9 mouse cellular contexts compared by ENCODE assay signal in genomic region chr9:22135644-22136390, GRCm38 (mm10). TPM values are rescaled to one million over a fixed set of nuclear protein-coding genes. Genes with fewer than 3 reads are reported as not detected.
DNase-seq lines count a peak whose midpoint lies in the region; ATAC-seq and TF ChIP-seq lines count a peak whose summit lies in the region.
"Had no signal": no experiment of that assay in that cellular context is flagged by ENCODE, and none has a peak within 500 bp of the region (broad histone marks: within the 10 kb centered on the region; RNA-seq: fewer than 3 reads in every experiment).

Gene Acp5 (minus strand): TSS chr9:22135711.

- 0 out of 2 replicates have a peak within 1 kb of the TSS, but pooled peaks have one; percentile 39 for H3K27ac ChIP-seq in midbrain, embryonic 12.5 days (replicated peaks)
- no peak within 1 kb of the TSS for H3K27ac ChIP-seq in midbrain, embryonic 15.5 days
- H3K27ac ChIP-seq in bone marrow, adult 2 months (ENCODE audit: control insufficient read depth, insufficient read depth, low read depth, low read length, poor library complexity) = peak within 1 kb of the TSS; percentile 70
- no peak within 1 kb of the TSS for H3K27ac ChIP-seq in limb, embryonic 11.5 days (replicated peaks; ENCODE audit: low read depth, low read length)
- H3K27ac ChIP-seq in lung, postnatal 0 days (ENCODE audit: low read length) = no peak within 1 kb of the TSS
- H3K27ac ChIP-seq: macrophage had no signal

- no peak for TF ChIP-seq EP300 in lung, postnatal 0 days (IDR thresholded peaks at IDR 0.05)

- no peak within 1 kb of the TSS for H3K4me2 ChIP-seq in midbrain, embryonic 12.5 days (replicated peaks)
- H3K4me2 ChIP-seq in midbrain, embryonic 15.5 days = no peak within 1 kb of the TSS
- peak within 1 kb of the TSS; percentile 8; the same call in 1 of the 2 replicates for H3K4me2 ChIP-seq in limb, embryonic 11.5 days (ENCODE audit: low read depth, severe bottlenecking)
- no peak within 1 kb of the TSS for H3K4me2 ChIP-seq in lung, postnatal 0 days (replicated peaks; ENCODE audit: low read depth, low read length)

- H3K9ac ChIP-seq in midbrain, embryonic 12.5 days (replicated peaks) = no peak within 1 kb of the TSS
- no peak within 1 kb of the TSS for H3K9ac ChIP-seq in midbrain, embryonic 15.5 days
- no peak within 1 kb of the TSS for H3K9ac ChIP-seq in limb, embryonic 11.5 days (ENCODE audit: low read length)
- H3K9ac ChIP-seq in lung, postnatal 0 days (replicated peaks; ENCODE audit: low read depth) = no peak within 1 kb of the TSS

- H3K36me3 ChIP-seq in midbrain, embryonic 12.5 days = no peaks in the 10 kb centered on the region
- H3K36me3 ChIP-seq in midbrain, embryonic 15.5 days (replicated peaks) = no peaks in the 10 kb centered on the region
- no peaks in the 10 kb centered on the region for H3K36me3 ChIP-seq in limb, embryonic 11.5 days (ENCODE audit: control insufficient read depth, insufficient read depth, low read length)
- no peaks in the 10 kb centered on the region for H3K36me3 ChIP-seq in lung, postnatal 0 days (ENCODE audit: insufficient read depth, low read length)

- TF ChIP-seq POLR2A in bone marrow, adult 2 months (IDR thresholded peaks at IDR 0.05; ENCODE audit: borderline replicate concordance, control insufficient read depth, low read depth, low read length) = no peak

- no peak for DNase-seq in limb, embryonic 11.5 days (ENCODE audit: low spot score)
- DNase-seq in thymus, postnatal 10 days (ENCODE audit: low spot score in 2 of 2) = peak; percentile 20 to 37
- DNase-seq in ovary, postnatal 10 days (ENCODE audit: low spot score) = no peak
- no peak for DNase-seq in lung, postnatal 0 days (ENCODE audit: low spot score)
- DNase-seq in embryo, embryonic 9.5 days (ENCODE audit: extremely low spot score) = no peak

- WGBS in midbrain, embryonic 12.5 days = 74% methylated on average over 7 of the region's 7 CpGs
- WGBS in midbrain, embryonic 15.5 days = 79% methylated on average over 7 of the region's 7 CpGs
- 58% methylated on average over 7 of the region's 7 CpGs for WGBS in bone marrow, adult 2 months
- 79% methylated on average over 7 of the region's 7 CpGs for WGBS in limb, embryonic 11.5 days
- 69% methylated on average over 7 of the region's 7 CpGs for WGBS in lung, postnatal 0 days

- H3K4me1 ChIP-seq in midbrain, embryonic 12.5 days = peaks cover 18% of the 10 kb centered on the region
- H3K4me1 ChIP-seq in midbrain, embryonic 15.5 days = peaks cover 3% of the 10 kb centered on the region; the same call in 1 of the 2 replicates
- H3K4me1 ChIP-seq in bone marrow, adult 2 months (ENCODE audit: control insufficient read depth, insufficient read depth, low read length) = peaks cover 7% of the 10 kb centered on the region
- peaks cover 8% of the 10 kb centered on the region; the same call in 1 of the 2 replicates for H3K4me1 ChIP-seq in limb, embryonic 11.5 days (ENCODE audit: control insufficient read depth, insufficient read depth, low read length)
- H3K4me1 ChIP-seq in lung, postnatal 0 days (ENCODE audit: insufficient read depth, low read depth, low read length) = peaks cover 6% of the 10 kb centered on the region; the same call in 1 of the 2 replicates

- ATAC-seq in midbrain, embryonic 12.5 days (ENCODE audit: low FRiP score, low read depth) = no peak
- ATAC-seq in midbrain, embryonic 15.5 days (replicated peaks) = no peak
- ATAC-seq in limb, embryonic 11.5 days (ENCODE audit: insufficient number of reproducible peaks, low FRiP score, low TSS enrichment, low read depth) = no peak
- ATAC-seq in lung, postnatal 0 days = no peak

- H3K4me3 ChIP-seq in midbrain, embryonic 12.5 days = no peak within 1 kb of the TSS
- no peak within 1 kb of the TSS for H3K4me3 ChIP-seq in midbrain, embryonic 15.5 days
- H3K4me3 ChIP-seq in bone marrow, adult 2 months (replicated peaks; ENCODE audit: control insufficient read depth, low read depth, low read length) = peak within 1 kb of the TSS; percentile 54
- no peak within 1 kb of the TSS; the same call in 1 of the 2 replicates for H3K4me3 ChIP-seq in limb, embryonic 11.5 days (ENCODE audit: low read depth, low read length)
- no peak within 1 kb of the TSS for H3K4me3 ChIP-seq in lung, postnatal 0 days (ENCODE audit: low read depth, low read length)

- no peaks in the 10 kb centered on the region for H3K9me3 ChIP-seq in midbrain, embryonic 12.5 days
- no peaks in the 10 kb centered on the region for H3K9me3 ChIP-seq in midbrain, embryonic 15.5 days
- H3K9me3 ChIP-seq in limb, embryonic 11.5 days (ENCODE audit: control insufficient read depth, low read length) = no peaks in the 10 kb centered on the region
- H3K9me3 ChIP-seq in lung, postnatal 0 days (ENCODE audit: low read length) = no peaks in the 10 kb centered on the region

- no peak for TF ChIP-seq CTCF in bone marrow, adult 2 months (IDR thresholded peaks at IDR 0.05; ENCODE audit: control insufficient read depth, insufficient read depth, low read length)
- no peak for TF ChIP-seq CTCF in lung, postnatal 0 days (IDR thresholded peaks at IDR 0.05)

- peaks cover 48% of the 10 kb centered on the region for H3K27me3 ChIP-seq in midbrain, embryonic 12.5 days
- peaks cover 16% of the 10 kb centered on the region for H3K27me3 ChIP-seq in midbrain, embryonic 15.5 days (replicated peaks)
- peaks cover 2% of the 10 kb centered on the region; the same call in 1 of the 2 replicates for H3K27me3 ChIP-seq in limb, embryonic 11.5 days (ENCODE audit: control insufficient read depth, insufficient read depth, low read length)
- H3K27me3 ChIP-seq in lung, postnatal 0 days (replicated peaks; ENCODE audit: insufficient read depth, low read length) = no peaks in the 10 kb centered on the region

RNA-seq across cellular contexts. Expression of gene Acp5, which starts in this region (rescaled TPM):
- 5.7 and 9.4 TPM in 2 replicates for polyA plus RNA-seq in midbrain, embryonic 12.5 days (2016; fragmentation: Nextera tagmentation; extraction: Ambion mirVana)
- polyA plus RNA-seq in midbrain, embryonic 15.5 days (2015; fragmentation: Nextera tagmentation; extraction: Ambion mirVana) = 0.66 and 0.96 TPM in 2 replicates
- polyA plus RNA-seq in bone marrow, adult 2 months (2011; ENCODE audit: insufficient read depth, insufficient read length, low replicate concordance, missing spikeins) = 89.7 and 103 TPM in 2 replicates
- 13.2 and 14.2 TPM in 2 replicates for polyA plus RNA-seq in limb, embryonic 11.5 days (2014; fragmentation: Nextera tagmentation; extraction: Ambion mirVana)
- 8.9 and 9.1 TPM in 2 replicates for polyA plus RNA-seq in lung, postnatal 0 days (2015; fragmentation: Nextera tagmentation; extraction: Ambion mirVana)

Comparison
In these comparisons a context has a peak if more than half of its experiments do, and no peak if none do; other contexts are left out.
1. H3K27ac ChIP-seq: peak in midbrain, embryonic 12.5 days (single experiment) and bone marrow, adult 2 months (single experiment); none in midbrain, embryonic 15.5 days (single experiment), limb, embryonic 11.5 days (single experiment) and lung, postnatal 0 days (single experiment).
2. DNase-seq: peak in thymus, postnatal 10 days (2 of 2); none in limb, embryonic 11.5 days (single experiment), ovary, postnatal 10 days (single experiment), lung, postnatal 0 days (single experiment) and embryo, embryonic 9.5 days (single experiment).